Mouse (Mus musculus): ENCODE results near the gene Cdkal1.

DNA sequence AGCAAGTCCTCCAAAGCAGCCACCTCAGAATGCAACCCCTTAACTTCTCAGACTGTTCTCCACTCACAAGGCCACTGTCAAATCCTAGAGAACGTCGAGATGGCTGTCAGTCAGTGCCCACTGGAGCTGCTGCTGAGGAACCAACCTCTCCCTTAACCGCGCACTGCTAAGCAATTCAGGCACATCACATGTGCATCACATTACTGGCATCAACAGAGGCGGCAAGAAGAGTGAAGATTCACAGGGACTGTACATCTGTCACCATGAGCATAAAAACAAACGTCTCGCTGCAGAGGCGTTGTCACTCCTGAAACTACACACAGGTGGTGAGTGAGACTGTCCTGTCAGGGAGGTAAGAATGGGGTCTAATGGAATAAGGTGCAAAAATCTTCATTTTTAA is 21.7 kb downstream of the Cdkal1 start:
- TF ChIP-seq ZNF384 (IDR thresholded peaks at IDR 0.05; ENCODE audit: low read depth, low read length) = no peak
- no peak for TF ChIP-seq CHD2 (IDR thresholded peaks at IDR 0.05; ENCODE audit: low read depth, low read length)
- TF ChIP-seq ZC3H11A (IDR thresholded peaks at IDR 0.05; ENCODE audit: borderline replicate concordance, low read depth, low read length) = no peak
- TF ChIP-seq MAFK (IDR thresholded peaks at IDR 0.05; ENCODE audit: insufficient read depth, low read depth, low read length) = no peak

All from ES-E14 (cell line).